Mouse (Mus musculus) adrenal gland (tissue): ENCODE results near the gene BC004004.
"Not testable (repeated sequence)": the region's sequence is repeated elsewhere in the genome, so short reads cannot be mapped to it uniquely, and the experiment has no call there.

Experiments
- intact Hi-C: fragments of 180-260 bp; cut with DNase I; formaldehyde crosslinking; loops from one replicate; pipeline ENCODE4 v1.15.1; 2025

The BC004004 gene

DNA sequence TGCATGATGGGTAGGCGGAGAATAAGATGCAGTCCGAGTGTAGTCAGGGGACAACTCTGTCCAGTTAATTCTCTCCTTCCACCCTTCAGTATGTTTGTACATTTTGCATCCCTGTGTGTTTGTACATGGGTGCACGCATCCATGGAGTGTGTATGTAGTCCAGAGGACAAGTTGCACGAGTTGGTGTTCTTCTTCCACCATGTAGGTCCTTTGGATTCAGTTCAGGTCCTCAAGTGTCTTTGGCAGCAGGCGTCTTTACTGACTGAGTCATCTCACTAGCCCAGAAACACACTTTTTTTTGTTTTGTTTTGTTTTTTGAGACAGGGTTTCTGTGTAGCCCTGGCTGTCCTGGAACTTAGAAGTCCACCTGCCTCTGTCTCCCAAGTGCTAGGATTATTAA lies 74.7 kb downstream of the BC004004 start:
- intact Hi-C loops = no loop called here

DNA sequence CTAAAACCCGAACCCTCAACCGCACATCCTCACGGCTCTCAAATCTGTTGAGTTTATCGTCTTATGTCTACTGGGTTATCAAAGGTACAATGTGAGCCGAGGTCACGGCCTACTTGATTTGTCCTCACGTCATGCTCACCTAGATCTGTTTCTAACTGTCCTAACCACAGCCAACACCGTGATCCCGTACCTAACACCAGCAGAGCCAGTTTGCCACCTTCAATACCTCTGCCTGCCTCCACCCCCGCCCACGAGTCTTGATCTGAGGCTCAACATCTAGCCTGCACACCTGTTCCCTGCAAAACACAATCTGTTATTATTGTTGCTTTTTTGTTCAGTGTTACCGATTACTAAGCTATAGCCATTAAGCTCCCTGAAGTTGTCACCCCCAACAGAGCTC lies 76.7 kb downstream of the BC004004 start:
- intact Hi-C loops = no loop called here

DNA sequence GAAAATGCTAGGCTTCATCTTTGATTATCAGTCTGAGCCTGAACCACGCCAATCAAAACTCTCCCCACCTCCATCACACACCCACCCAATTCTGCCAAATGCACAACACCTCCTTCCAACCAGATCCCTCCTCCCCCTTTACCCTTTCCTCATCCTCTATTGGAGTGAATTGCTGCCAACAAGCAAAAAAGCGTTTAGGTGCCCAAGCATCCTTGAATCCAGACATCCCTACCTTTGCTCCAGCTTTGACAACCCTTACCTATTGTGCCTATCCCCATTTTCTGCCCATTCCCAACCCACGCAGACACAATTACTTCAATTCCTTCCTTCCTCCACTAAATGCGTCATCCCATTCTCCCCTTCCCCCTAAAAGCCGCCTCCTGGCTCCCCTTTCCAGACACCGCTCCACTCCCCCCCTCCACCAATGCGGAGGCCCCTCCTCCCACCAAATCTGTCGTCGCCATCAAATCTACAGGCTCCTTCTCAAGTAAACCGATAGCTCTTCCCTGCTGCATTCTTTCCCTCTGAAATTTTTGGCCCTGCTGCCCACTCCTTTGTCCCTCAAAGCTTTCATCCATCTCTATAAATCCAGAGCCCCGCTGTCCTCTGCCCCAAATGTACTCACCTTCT lies 78.0 kb downstream of the BC004004 start:
- intact Hi-C loops = no loop called here

DNA sequence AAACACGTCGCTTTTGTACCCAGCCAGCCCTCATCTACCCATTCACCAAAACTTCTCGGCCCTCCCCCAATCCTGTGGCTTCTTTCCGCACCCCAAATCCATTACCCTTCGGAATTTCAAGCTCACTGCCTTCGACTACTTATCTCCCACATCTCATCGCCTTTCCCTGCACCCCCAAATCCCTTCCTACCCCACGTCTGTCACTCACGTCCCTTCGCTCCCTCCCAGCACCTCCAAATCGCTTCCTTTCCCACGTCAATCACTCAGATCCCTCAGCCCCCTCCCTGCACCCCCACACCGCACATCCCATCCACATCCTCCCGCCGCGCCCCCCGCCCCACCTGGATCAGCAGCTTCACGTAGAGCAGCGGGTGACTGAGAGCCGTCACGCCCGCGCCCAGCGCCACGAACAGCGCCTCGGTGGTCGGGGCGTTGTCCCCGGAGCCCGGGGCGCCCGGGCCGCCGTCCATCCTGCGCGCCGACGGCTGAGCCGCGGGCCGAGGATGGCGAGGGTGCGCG lies 78.6 kb downstream of the BC004004 start:
- intact Hi-C loops = no loop called here

DNA sequence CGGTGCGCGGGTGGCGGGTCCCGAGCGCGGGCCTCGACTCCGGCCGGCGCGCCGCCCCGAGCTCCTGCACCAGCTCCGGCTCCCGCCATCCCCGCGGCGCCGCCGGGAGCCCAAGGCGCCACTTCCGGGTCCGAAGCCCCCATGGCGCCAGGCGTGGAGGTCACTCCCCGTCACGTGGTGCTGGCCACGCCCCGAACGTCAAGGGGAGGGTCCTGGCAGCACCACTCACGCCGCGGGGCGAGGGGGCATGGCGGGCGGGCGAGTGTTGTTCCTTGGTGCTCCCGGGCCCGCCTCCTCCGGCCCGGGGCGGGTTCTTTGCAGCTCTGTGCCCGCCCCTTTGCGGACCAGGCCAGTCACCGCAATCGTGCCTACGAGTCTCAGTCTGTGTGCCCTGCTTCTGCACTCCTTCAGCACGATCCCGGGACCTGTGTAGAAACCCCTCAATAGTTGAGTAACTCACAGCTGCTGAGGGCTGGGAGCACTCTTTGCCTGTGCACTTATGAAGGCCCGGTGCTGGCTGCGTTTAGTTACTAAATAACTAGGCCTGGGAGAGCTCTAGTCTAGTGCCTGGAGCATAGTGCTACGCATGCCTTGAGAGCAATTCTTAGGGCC lies 79.2 kb downstream of the BC004004 start, which contains the start of gene Mtch1:
Gene Mtch1, minus strand, starts transcription at position 290 of the 612 bp plus-strand sequence.
- intact Hi-C loops = no loop called here

GRCm38 (mm10) chr17:29348996-29349395 lies 80.4 kb downstream of the BC004004 start:
- intact Hi-C loops = no loop called here

DNA sequence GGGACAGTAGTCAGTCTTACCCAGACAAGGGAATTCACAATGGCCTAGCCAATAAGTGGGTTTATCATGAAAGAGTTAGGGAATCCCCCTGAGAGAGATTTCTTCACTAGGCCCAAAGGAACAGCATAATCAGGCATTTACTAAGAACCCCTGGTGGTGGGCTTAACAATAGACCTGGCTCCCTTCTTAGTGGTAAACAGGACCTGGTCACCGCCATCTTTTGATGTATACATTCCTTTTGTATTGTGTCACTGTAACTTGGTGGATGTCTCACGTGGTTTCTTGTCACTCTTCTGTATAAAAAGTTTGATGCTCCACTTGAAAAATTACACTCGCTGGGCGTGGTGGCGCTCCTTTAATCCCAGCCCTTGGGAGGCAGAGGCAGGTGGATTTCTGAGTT lies 82.5 kb downstream of the BC004004 start:
- intact Hi-C loops = not testable (repeated sequence)

- intact Hi-C loops = no loop called here
These were observed 86.9 kb downstream of the BC004004 start for GRCm38 (mm10) chr17:29355461-29355840.

DNA sequence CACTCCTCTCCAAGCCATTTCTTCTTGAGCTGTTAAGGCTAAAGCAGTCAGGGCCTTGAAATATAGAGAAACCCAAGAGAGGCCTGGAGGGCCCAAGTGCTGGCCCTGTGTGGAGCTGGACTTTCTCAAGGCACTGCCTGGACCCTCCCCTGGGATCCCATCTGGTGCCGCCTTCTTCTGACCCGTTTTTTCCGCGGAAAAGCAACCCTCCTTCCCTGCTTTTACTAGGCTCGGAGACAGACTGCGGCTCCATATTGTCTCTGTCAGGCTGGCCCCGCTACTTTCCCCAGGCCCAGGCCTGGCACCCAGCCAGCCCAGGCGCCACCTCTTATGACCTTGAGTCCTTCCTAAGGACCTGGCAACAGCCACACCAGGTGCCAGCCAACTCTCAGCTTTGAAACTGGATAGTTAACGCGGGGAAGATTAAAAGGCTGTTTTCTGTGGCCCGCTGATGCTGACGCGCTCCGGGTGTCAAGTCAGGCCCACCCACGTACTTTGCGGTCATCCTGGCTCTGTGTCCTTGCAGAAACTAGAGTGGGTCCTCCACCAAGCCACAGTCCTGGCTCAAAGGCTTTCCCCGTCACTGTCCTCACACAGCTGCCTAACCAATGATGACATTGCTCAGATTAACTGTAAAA lies 87.4 kb downstream of the BC004004 start:
- intact Hi-C loops = no loop called here

GRCm38 (mm10) chr17:29356479-29356856 lies 87.9 kb downstream of the BC004004 start:
- intact Hi-C loops = no loop called here

DNA sequence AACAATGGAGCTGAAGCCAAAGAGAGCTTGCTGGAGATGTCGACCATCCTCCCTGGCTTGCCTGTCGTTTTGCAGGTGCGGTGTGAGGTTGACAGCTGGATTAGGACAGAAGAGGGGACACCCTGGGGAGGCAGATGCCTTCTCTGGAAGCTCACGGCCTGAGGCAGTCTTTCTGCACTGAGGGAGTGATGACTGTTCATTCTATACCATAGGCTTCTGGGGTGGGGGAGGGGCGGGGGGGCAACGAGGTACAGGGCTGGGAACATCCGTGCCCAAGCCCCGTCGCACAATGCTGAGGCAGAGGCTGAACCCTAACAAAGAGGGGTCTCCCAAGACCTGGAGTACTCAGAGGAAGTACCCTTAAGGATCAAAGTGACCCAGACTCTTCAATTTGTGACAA lies 88.3 kb downstream of the BC004004 start:
- intact Hi-C loops = no loop called here

- intact Hi-C loops = no loop called here
These were observed 90.3 kb downstream of the BC004004 start for GRCm38 (mm10) chr17:29358928-29359327.

GRCm38 (mm10) chr17:29360761-29361221 lies 92.2 kb downstream of the BC004004 start, which contains the start of gene Fgd2:
Gene Fgd2, plus strand, starts transcription at chr17:29360914.
- intact Hi-C loops = no loop called here

- intact Hi-C loops = no loop called here
These were observed 93.5 kb downstream of the BC004004 start for GRCm38 (mm10) chr17:29361982-29362691.

- intact Hi-C loops = no loop called here
These were observed 94.5 kb downstream of the BC004004 start for GRCm38 (mm10) chr17:29363109-29363508.
